Mouse (Mus musculus): Measurements from ENCODE around the gene Gm28053.

DNA sequence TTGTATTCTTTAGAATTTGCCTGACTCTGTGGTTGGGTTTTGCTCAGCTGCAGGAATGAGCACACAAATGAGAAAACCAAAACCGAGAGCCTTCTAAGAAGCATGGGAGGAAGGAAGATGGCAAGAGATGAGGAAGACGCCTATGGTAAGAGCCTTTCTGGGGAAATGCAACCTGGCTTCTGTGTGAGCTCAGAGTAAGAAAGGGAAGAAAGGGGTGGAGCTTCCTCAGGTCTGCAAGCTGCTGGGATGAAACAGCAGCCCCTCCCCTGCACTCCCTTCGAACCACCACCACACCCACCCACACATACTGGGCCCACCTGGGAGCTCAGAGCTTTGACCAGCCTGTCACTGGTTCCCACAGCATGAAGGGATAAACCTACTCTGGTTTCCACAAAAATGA, 22.9 kb downstream of the Gm28053 start:
- TF ChIP-seq CTCF (IDR thresholded peaks at IDR 0.05; ENCODE audit: extremely low read depth, insufficient read length, insufficient replicate concordance, low read depth, low read length) (no peak), POLR2A (IDR thresholded peaks at IDR 0.05; ENCODE audit: low read depth, low read length) (no peak)
